In genomic region chr5:131965499-131965898, GRCm38 (mm10) we compare ENCODE assay signal across 29 mouse cellular contexts.
A peak's percentile ranks its signal among the peaks of the same experiment; 100 is the strongest.
DNase-seq lines count a peak whose midpoint lies in the region; ATAC-seq and TF ChIP-seq lines count a peak whose summit lies in the region.
"Had no signal": no experiment of that assay in that cellular context is flagged by ENCODE, and none has a peak within 500 bp of the region (broad histone marks: within the 10 kb centered on the region; RNA-seq: fewer than 3 reads in every experiment).

No protein-coding gene starts in this region.

- no peaks in the 10 kb centered on the region for H3K9me3 ChIP-seq in stomach, postnatal 0 days (ENCODE audit: control insufficient read depth, low read length)
- H3K9me3 ChIP-seq: embryonic facial prominence, embryonic 10.5 days; embryonic facial prominence, embryonic 13.5 days; heart, embryonic 15.5 days; hindbrain, embryonic 10.5 days; hindbrain, embryonic 13.5 days; intestine, embryonic 15.5 days had no signal

- H3K36me3 ChIP-seq in stomach, postnatal 0 days (ENCODE audit: control insufficient read depth, insufficient read depth, low read length), result no peaks in the 10 kb centered on the region
- H3K36me3 ChIP-seq: heart, embryonic 15.5 days; hindbrain, embryonic 10.5 days; intestine, embryonic 15.5 days had no signal

- H3K9ac ChIP-seq in stomach, postnatal 0 days (ENCODE audit: low read length), result no peak overlapping the region
- H3K9ac ChIP-seq: embryonic facial prominence, embryonic 13.5 days; forebrain, embryonic 13.5 days; heart, embryonic 12.5 days; heart, embryonic 15.5 days; hindbrain, embryonic 13.5 days; intestine, embryonic 15.5 days had no signal

- no peak for TF ChIP-seq CTCF in stomach, postnatal 0 days (IDR thresholded peaks at IDR 0.05; ENCODE audit: low read depth)

- H3K27ac ChIP-seq in stomach, postnatal 0 days (replicated peaks), result no peak overlapping the region
- H3K27ac ChIP-seq: embryonic facial prominence, embryonic 10.5 days; embryonic facial prominence, embryonic 13.5 days; forebrain, embryonic 13.5 days; heart, embryonic 15.5 days; hindbrain, embryonic 10.5 days; hindbrain, embryonic 13.5 days; intestine, embryonic 15.5 days had no signal

- peak; percentile 75 for ATAC-seq in frontal cortex, adult (ENCODE audit: low TSS enrichment)
- no peak for ATAC-seq in stomach, postnatal 0 days (ENCODE audit: low FRiP score, low TSS enrichment)
- ATAC-seq: CD4-positive, CD25-positive, alpha-beta regulatory T cell, adult 4 months; forebrain, embryonic 13.5 days; forebrain, embryonic 16.5 days; hindbrain, embryonic 16.5 days; intestine, embryonic 15.5 days had no signal

- 93% methylated on average over 6 of the region's 6 CpGs for WGBS in stomach, postnatal 0 days

- no peak overlapping the region for H3K4me2 ChIP-seq in stomach, postnatal 0 days (replicated peaks; ENCODE audit: low read depth)
- H3K4me2 ChIP-seq: embryonic facial prominence, embryonic 13.5 days; forebrain, embryonic 13.5 days; heart, embryonic 12.5 days; heart, embryonic 15.5 days; hindbrain, embryonic 13.5 days; intestine, embryonic 15.5 days had no signal

- 0 out of 2 replicates have a peak, but pooled peaks cover 2% of the 10 kb centered on the region for H3K4me1 ChIP-seq in stomach, postnatal 0 days (replicated peaks; ENCODE audit: control insufficient read depth, insufficient read depth)
- H3K4me1 ChIP-seq: heart, embryonic 12.5 days; heart, embryonic 15.5 days; intestine, embryonic 15.5 days had no signal

- H3K27me3 ChIP-seq in stomach, postnatal 0 days (ENCODE audit: control insufficient read depth, insufficient read depth, low read length), result no peaks in the 10 kb centered on the region
- H3K27me3 ChIP-seq: embryonic facial prominence, embryonic 13.5 days; forebrain, embryonic 13.5 days; heart, embryonic 12.5 days; heart, embryonic 15.5 days; hindbrain, embryonic 13.5 days; intestine, embryonic 15.5 days had no signal

- no peak for TF ChIP-seq EP300 in stomach, postnatal 0 days (optimal IDR thresholded peaks at IDR 0.05)

- H3K4me3 ChIP-seq in stomach, postnatal 0 days (ENCODE audit: low read depth, low read length), result no peak overlapping the region
- H3K4me3 ChIP-seq: embryonic facial prominence, embryonic 10.5 days; embryonic facial prominence, embryonic 13.5 days; erythroblast, embryonic 14.5 days; forebrain, embryonic 13.5 days; heart, embryonic 12.5 days; heart, embryonic 15.5 days; hindbrain, embryonic 10.5 days; hindbrain, embryonic 13.5 days; intestine, embryonic 15.5 days had no signal

- DNase-seq in frontal cortex, postnatal 10 days (ENCODE audit: low spot score in 2 of 2), result no peak
- peak; percentile 25 to 67 for DNase-seq in layer of hippocampus, adult 18-20 months (ENCODE audit: low spot score in 2 of 2)
- no peak for DNase-seq in layer of hippocampus, postnatal 10 days (ENCODE audit: low spot score in 2 of 2)
- DNase-seq in right cerebral cortex, adult 18-20 months, result peak; percentile 19
- no peak for DNase-seq in right cerebral cortex, postnatal 4 days
- no peak for DNase-seq in stomach, postnatal 0 days (ENCODE audit: low spot score)
- DNase-seq: adrenal gland, adult 2 months; adrenal gland, postnatal 14 days; cerebellum, adult 2 months; cerebellum, postnatal 10 days; cerebellum, postnatal 36 days; embryo, embryonic 11 days; gastrocnemius, postnatal 10 days; gastrocnemius, postnatal 36 days; heart, postnatal 10 days; heart, postnatal 36 days had no signal

Comparison
In these comparisons a context has a peak if more than half of its experiments do, and no peak if none do; other contexts are left out.
1. DNase-seq: peak in layer of hippocampus, adult 18-20 months (2 of 2) and right cerebral cortex, adult 18-20 months (single experiment); none in frontal cortex, postnatal 10 days (0 of 2), layer of hippocampus, postnatal 10 days (0 of 2), right cerebral cortex, postnatal 4 days (single experiment) and stomach, postnatal 0 days (single experiment).